Comparison of ENCODE assay signal across 27 mouse cellular contexts in the genomic region with DNA sequence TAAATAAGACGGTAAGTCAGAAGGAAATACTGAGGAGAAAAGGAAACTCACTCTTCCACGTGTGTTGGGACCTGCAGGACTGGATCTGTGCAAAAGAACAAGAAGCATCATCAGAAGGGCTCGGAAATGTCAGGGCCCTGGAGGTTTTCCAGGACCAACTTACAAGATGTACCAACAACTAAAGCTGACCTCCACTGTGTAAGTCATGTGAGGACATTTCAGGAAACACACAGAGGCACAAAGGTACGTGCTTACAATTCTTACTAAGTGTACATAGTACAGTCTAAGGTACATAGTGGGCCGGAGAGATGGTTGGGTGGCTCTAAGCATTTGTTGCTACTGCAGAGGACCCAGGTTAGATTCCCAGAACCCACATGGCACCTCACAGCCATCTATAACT. TPM values are rescaled to one million over a fixed set of nuclear protein-coding genes. Genes with fewer than 3 reads are reported as not detected.
DNase-seq lines count a peak whose midpoint lies in the region; ATAC-seq and TF ChIP-seq lines count a peak whose summit lies in the region.
"Had no signal": no experiment of that assay in that cellular context is flagged by ENCODE, and none has a peak within 500 bp of the region (broad histone marks: within the 10 kb centered on the region; RNA-seq: fewer than 3 reads in every experiment).

No protein-coding gene starts in this region.

- no peak overlapping the region for H3K4me3 ChIP-seq in liver, embryonic 15.5 days (replicated peaks)
- no peak overlapping the region for H3K4me3 ChIP-seq in liver, embryonic 11.5 days (ENCODE audit: low read depth, low read length)
- no peak overlapping the region for H3K4me3 ChIP-seq in forebrain, postnatal 0 days (ENCODE audit: low read depth, low read length)
- H3K4me3 ChIP-seq: forebrain, embryonic 13.5 days; layer of hippocampus, adult 2 months; midbrain, embryonic 10.5 days; midbrain, embryonic 15.5 days had no signal

- no peaks in the 10 kb centered on the region for H3K9me3 ChIP-seq in liver, embryonic 15.5 days (replicated peaks)
- no peaks in the 10 kb centered on the region for H3K9me3 ChIP-seq in liver, embryonic 11.5 days (ENCODE audit: control insufficient read depth, low read length)
- H3K9me3 ChIP-seq in forebrain, postnatal 0 days (ENCODE audit: low read length), result no peaks in the 10 kb centered on the region
- H3K9me3 ChIP-seq: forebrain, embryonic 13.5 days; midbrain, embryonic 10.5 days; midbrain, embryonic 15.5 days had no signal

- no peak for DNase-seq in liver, embryonic 11.5 days (ENCODE audit: low spot score)
- peak; percentile 10 for DNase-seq in NIH3T3 (ENCODE audit: low read depth)
- DNase-seq in adrenal gland, adult 2 months, result peak; percentile 87
- DNase-seq in adrenal gland, postnatal 36 days, result peak; percentile 80 to 84
- DNase-seq in right cerebral cortex, adult 18-20 months, result no peak
- DNase-seq in forebrain, postnatal 0 days, result no peak
- DNase-seq: B cell, adult 2 months; cerebellum, adult 11 months; cerebellum, adult 9-10 months; cerebellum, postnatal 36 days; gastrocnemius, postnatal 36 days; heart, adult 18-20 months; heart, postnatal 36 days; kidney, adult 11 months; left cerebral cortex, postnatal 4 days; lung, adult 2 months; lung, postnatal 14 days; right cerebral cortex, postnatal 4 days had no signal

- H3K4me2 ChIP-seq in liver, embryonic 15.5 days, result no peak overlapping the region
- H3K4me2 ChIP-seq in liver, embryonic 11.5 days, result no peak overlapping the region
- H3K4me2 ChIP-seq in forebrain, postnatal 0 days (ENCODE audit: low read depth), result no peak overlapping the region
- H3K4me2 ChIP-seq: forebrain, embryonic 13.5 days; heart, embryonic 11.5 days; hindbrain, embryonic 14.5 days; midbrain, embryonic 15.5 days had no signal

- H3K27me3 ChIP-seq in liver, embryonic 15.5 days, result no peaks in the 10 kb centered on the region
- no peaks in the 10 kb centered on the region for H3K27me3 ChIP-seq in liver, embryonic 11.5 days (replicated peaks; ENCODE audit: control insufficient read depth, insufficient read depth, low read length)
- H3K27me3 ChIP-seq in forebrain, postnatal 0 days (ENCODE audit: insufficient read depth, low read length), result no peaks in the 10 kb centered on the region
- H3K27me3 ChIP-seq: forebrain, embryonic 13.5 days; midbrain, embryonic 15.5 days had no signal

- TF ChIP-seq CTCF in forebrain, postnatal 0 days (IDR thresholded peaks at IDR 0.05; ENCODE audit: low read depth), result no peak

- WGBS in liver, embryonic 15.5 days (ENCODE audit: insufficient replicate concordance), result 72% methylated on average over 5 of the region's 5 CpGs
- 87% methylated on average over 5 of the region's 5 CpGs for WGBS in liver, embryonic 11.5 days
- WGBS in forebrain, postnatal 0 days, result 86% methylated on average over 5 of the region's 5 CpGs

- ATAC-seq in liver, embryonic 15.5 days (ENCODE audit: insufficient read depth), result peak; percentile 67
- ATAC-seq in liver, embryonic 11.5 days (replicated peaks; ENCODE audit: low FRiP score), result no peak
- no peak for ATAC-seq in forebrain, postnatal 0 days
- ATAC-seq: activated CD4-positive, CD25-positive, alpha-beta regulatory T cell, adult 4 months; forebrain, embryonic 13.5 days; inflammation-experienced regulatory T-cells, adult 6 months; midbrain, embryonic 15.5 days had no signal

- no peak overlapping the region for H3K27ac ChIP-seq in liver, embryonic 15.5 days (replicated peaks)
- no peak overlapping the region for H3K27ac ChIP-seq in liver, embryonic 11.5 days (ENCODE audit: low read depth, low read length)
- H3K27ac ChIP-seq in forebrain, postnatal 0 days (ENCODE audit: low read depth, low read length), result no peak overlapping the region
- H3K27ac ChIP-seq: forebrain, embryonic 13.5 days; hindbrain, embryonic 14.5 days; layer of hippocampus, adult 2 months; midbrain, embryonic 10.5 days; midbrain, embryonic 15.5 days had no signal

- peaks cover 27% of the 10 kb centered on the region for H3K4me1 ChIP-seq in liver, embryonic 15.5 days (replicated peaks)
- H3K4me1 ChIP-seq in liver, embryonic 11.5 days (replicated peaks; ENCODE audit: control insufficient read depth, insufficient read depth, low read length), result peaks cover 22% of the 10 kb centered on the region
- H3K4me1 ChIP-seq in forebrain, postnatal 0 days (ENCODE audit: insufficient read depth), result no peaks in the 10 kb centered on the region
- H3K4me1 ChIP-seq: forebrain, embryonic 13.5 days; midbrain, embryonic 10.5 days; midbrain, embryonic 15.5 days had no signal

- H3K36me3 ChIP-seq in liver, embryonic 15.5 days (replicated peaks), result peaks cover 18% of the 10 kb centered on the region
- H3K36me3 ChIP-seq in liver, embryonic 11.5 days (ENCODE audit: control insufficient read depth, insufficient read depth, low read length), result no peaks in the 10 kb centered on the region
- H3K36me3 ChIP-seq in forebrain, postnatal 0 days (ENCODE audit: insufficient read depth), result no peaks in the 10 kb centered on the region; the same call in 1 of the 2 replicates
- H3K36me3 ChIP-seq: midbrain, embryonic 15.5 days had no signal

- no peak overlapping the region for H3K9ac ChIP-seq in liver, embryonic 15.5 days
- no peak overlapping the region for H3K9ac ChIP-seq in liver, embryonic 11.5 days (ENCODE audit: low read depth, low read length)
- no peak overlapping the region for H3K9ac ChIP-seq in forebrain, postnatal 0 days
- H3K9ac ChIP-seq: forebrain, embryonic 13.5 days; hindbrain, embryonic 14.5 days; midbrain, embryonic 15.5 days had no signal

RNA-seq across cellular contexts. Expression of gene Icam2, which starts 49.2 kb away (rescaled TPM):
- 13.4 and 16.4 TPM in 2 replicates for polyA plus RNA-seq in liver, embryonic 15.5 days (2015; fragmentation: Nextera tagmentation; extraction: Ambion mirVana)
- polyA plus RNA-seq in liver, embryonic 11.5 days (2014; fragmentation: Nextera tagmentation; extraction: Ambion mirVana), result 36.2 and 41.6 TPM in 2 replicates
- total RNA-seq in adrenal gland, adult 2 months (2021), result 10 to 100 TPM; 11.9 to 16.2 TPM
- polyA plus RNA-seq in adrenal gland, adult 2 months (2012; rRNA removed), result 25.0 and 29.8 TPM in 2 replicates
- total RNA-seq in adrenal gland, postnatal 36 days (2021), result 10 to 100 TPM; 14.1 to 14.7 TPM
- 4.6 and 8.3 TPM in 2 replicates for total RNA-seq in forebrain, postnatal 0 days (2014; rRNA removed)
- polyA plus RNA-seq in forebrain, postnatal 0 days (2015; fragmentation: Nextera tagmentation; extraction: Ambion mirVana), result 7.0 and 9.1 TPM in 2 replicates

RNA-seq across cellular contexts. Expression of gene Ern1, which starts 50.6 kb away (rescaled TPM):
- polyA plus RNA-seq in liver, embryonic 15.5 days (2015; fragmentation: Nextera tagmentation; extraction: Ambion mirVana), result 4.1 and 5.8 TPM in 2 replicates
- 6.3 and 7.5 TPM in 2 replicates for polyA plus RNA-seq in liver, embryonic 11.5 days (2014; fragmentation: Nextera tagmentation; extraction: Ambion mirVana)
- total RNA-seq in adrenal gland, adult 2 months (2021), result 100 to 1,000 TPM in 1 of 2 experiments, 10 to 100 TPM in 1; 90.7 to 119 TPM
- 608 and 700 TPM in 2 replicates for polyA plus RNA-seq in adrenal gland, adult 2 months (2012; rRNA removed)
- total RNA-seq in adrenal gland, postnatal 36 days (2021), result 100 to 1,000 TPM; 121 to 160 TPM
- total RNA-seq in forebrain, postnatal 0 days (2014; rRNA removed), result 4.9 and 8.4 TPM in 2 replicates
- polyA plus RNA-seq in forebrain, postnatal 0 days (2015; fragmentation: Nextera tagmentation; extraction: Ambion mirVana), result 0.65 and 1.7 TPM in 2 replicates

Comparison
In these comparisons a context has a peak if more than half of its experiments do, and no peak if none do; other contexts are left out.
1. DNase-seq: peak in NIH3T3 (single experiment), adrenal gland, adult 2 months (single experiment) and adrenal gland, postnatal 36 days (2 of 2); none in liver, embryonic 11.5 days (single experiment), right cerebral cortex, adult 18-20 months (single experiment) and forebrain, postnatal 0 days (single experiment).
2. RNA of gene Ern1, which starts 50.6 kb away (polyA plus RNA-seq): 608 to 700 TPM in adrenal gland, adult 2 months; 6.3 to 7.5 TPM in liver, embryonic 11.5 days, 4.1 to 5.8 TPM in liver, embryonic 15.5 days and 0.65 to 1.7 TPM in forebrain, postnatal 0 days; every median in the first group is over 10 times any median in the second.